Mouse (Mus musculus) kidney, embryonic 15.5 days (tissue): Measurements from ENCODE around the gene Ube4a. TPM values are rescaled to one million over a fixed set of nuclear protein-coding genes. Genes with fewer than 3 reads are reported as not detected.
A peak's percentile ranks its signal among the peaks of the same experiment; 100 is the strongest.

Source experiments
- ATAC-seq: fragments of 200-750 bp; cut with Nextera tagmentation; replicated peaks from 2 replicates; pipeline ENCODE4 v1.8.0; 2017; ENCODE audit warnings: moderate TSS enrichment; ENCODE audit not compliant: low FRiP score
- H3K27ac ChIP-seq: fragments of 300-500 bp; sonication (generic); 2 replicates; pipeline ENCODE4 v1.5.1; 2015; ENCODE audit warnings: mild to moderate bottlenecking, inconsistent platforms
- H3K27me3 ChIP-seq: fragments of 300-500 bp; sonication (generic); 2 replicates; pipeline ENCODE4 v1.6.1; 2015; ENCODE audit warnings: inconsistent platforms
- H3K36me3 ChIP-seq: fragments of 300-500 bp; sonication (generic); 2 replicates; pipeline ENCODE4 v1.6.1; 2015; ENCODE audit warnings: inconsistent platforms
- H3K4me1 ChIP-seq: fragments of 300-500 bp; sonication (generic); 2 replicates; pipeline ENCODE4 v1.6.1; 2015; ENCODE audit warnings: inconsistent platforms
- H3K4me2 ChIP-seq: fragments of 300-500 bp; sonication (generic); 2 replicates; pipeline ENCODE4 v1.6.1; 2015; ENCODE audit warnings: moderate library complexity, mild to moderate bottlenecking, inconsistent platforms
- H3K4me3 ChIP-seq: fragments of 300-500 bp; sonication (generic); replicated peaks from 2 replicates; pipeline ENCODE4 v1.5.1; 2015; ENCODE audit warnings: mild to moderate bottlenecking, inconsistent platforms
- H3K9ac ChIP-seq: fragments of 300-500 bp; sonication (generic); 2 replicates; pipeline ENCODE4 v1.6.1; 2015; ENCODE audit warnings: mild to moderate bottlenecking, inconsistent platforms
- H3K9me3 ChIP-seq: fragments of 300-500 bp; sonication (generic); replicated peaks from 2 replicates; pipeline ENCODE4 v1.6.1; 2016; ENCODE audit warnings: inconsistent platforms
- WGBS: fragments of 180-500 bp; shearing (Covaris S2); methylation state at CpG from one replicate; pipeline ENCODE4 v1.1.7; 2015; ENCODE audit warnings: mixed read lengths; 5-methylcytosine and 5-hydroxymethylcytosine counted together
- polyA plus RNA-seq: library from polyadenylated mRNA; unstranded; fragments of >200 nt; fragmentation: Nextera tagmentation; extraction: Ambion mirVana; gene quantifications from 2 replicates; pipeline ENCODE4 v1.2.1, GENCODE M21; 2015

The Ube4a gene
- 23.7 and 25.5 TPM in 2 replicates for polyA plus RNA-seq

DNA sequence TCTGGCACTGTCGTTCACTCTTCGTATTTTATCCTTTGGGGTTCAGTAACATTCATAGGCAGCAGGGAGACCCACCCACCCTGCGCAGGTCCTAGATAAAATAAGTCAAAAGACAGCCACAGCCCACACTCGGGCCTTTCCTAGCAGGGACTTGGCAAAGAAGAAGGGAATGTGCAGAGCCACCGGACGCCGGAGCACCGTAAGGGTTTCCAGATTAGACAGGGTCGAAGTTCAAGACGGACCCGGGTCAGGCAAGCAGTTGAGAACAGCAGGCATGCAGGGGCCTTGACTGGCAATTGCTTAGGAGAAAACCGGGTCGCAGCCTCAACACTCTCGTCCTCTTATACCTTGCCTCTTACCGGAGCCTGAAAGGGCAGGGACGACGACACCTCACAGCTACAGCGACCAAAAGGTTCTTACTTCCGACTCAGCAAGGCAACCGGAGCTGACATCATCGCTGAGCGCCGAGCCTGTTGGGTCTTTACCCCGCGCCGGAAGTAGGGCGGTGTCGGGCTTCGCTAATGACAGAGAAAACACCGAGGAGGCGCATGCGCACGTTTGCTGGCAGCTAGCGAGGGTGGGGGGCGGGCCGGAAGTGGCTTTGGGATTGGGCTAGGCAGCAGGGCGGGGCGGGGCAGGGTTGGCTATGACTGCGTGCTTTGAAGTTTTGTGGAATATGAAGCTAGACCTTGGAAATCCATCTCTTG, at the start of gene Ube4a:
Ube4a (minus strand) TSS at position 475 of the 707 bp plus-strand sequence.
- no peaks in the 10 kb centered on the region for H3K9me3 ChIP-seq
- peak within 1 kb of the TSS; percentile 63; the same call in 1 of the 2 replicates for H3K27ac ChIP-seq

DNA sequence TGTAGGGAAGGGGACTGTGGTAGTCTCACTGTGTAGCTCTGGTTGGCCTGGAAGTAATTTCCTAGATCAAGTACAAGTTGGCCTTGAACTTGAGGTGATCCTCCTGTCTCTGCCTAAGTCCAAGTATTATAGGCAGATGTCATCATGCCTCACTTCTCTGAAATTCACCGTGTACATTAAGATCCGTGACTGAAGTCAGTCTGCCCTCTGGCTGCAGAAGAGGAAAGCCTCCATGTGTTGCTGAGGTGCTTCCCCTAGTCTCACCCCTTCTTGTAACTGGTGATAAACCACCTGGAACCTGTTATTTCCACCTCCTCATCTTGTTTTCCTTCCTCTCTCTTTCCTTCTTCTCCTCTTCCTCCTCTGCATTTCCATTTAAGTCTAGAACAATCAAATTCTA, 49.5 kb upstream of the Ube4a start:
- no peak overlapping the region for H3K4me3 ChIP-seq
- no peaks in the 10 kb centered on the region for H3K4me1 ChIP-seq
- no peaks in the 10 kb centered on the region for H3K9me3 ChIP-seq
- no peak overlapping the region for H3K4me2 ChIP-seq
- no peaks in the 10 kb centered on the region for H3K27me3 ChIP-seq
- 43% methylated on average over 2 of the region's 2 CpGs for WGBS
- H3K27ac ChIP-seq, result no peak overlapping the region
- no peak for ATAC-seq
- H3K9ac ChIP-seq, result no peak overlapping the region
- H3K36me3 ChIP-seq, result no peaks in the 10 kb centered on the region

More for the DNA sequence above, at the start of gene Ube4a:
- Histone ChIP-seq H3K4me3 (peak within 1 kb of the TSS; percentile 80), H3K36me3 (peaks cover 27% of the 10 kb centered on the region), H3K4me1 (peaks cover 16% of the 10 kb centered on the region), H3K9ac (peak within 1 kb of the TSS; percentile 75), H3K27me3 (peaks cover 7% of the 10 kb centered on the region), H3K4me2 (peak within 1 kb of the TSS; percentile 93)
- ATAC-seq, result peak; percentile 94
- WGBS, result under 1% methylated on average over 39 of the region's 39 CpGs

DNA sequence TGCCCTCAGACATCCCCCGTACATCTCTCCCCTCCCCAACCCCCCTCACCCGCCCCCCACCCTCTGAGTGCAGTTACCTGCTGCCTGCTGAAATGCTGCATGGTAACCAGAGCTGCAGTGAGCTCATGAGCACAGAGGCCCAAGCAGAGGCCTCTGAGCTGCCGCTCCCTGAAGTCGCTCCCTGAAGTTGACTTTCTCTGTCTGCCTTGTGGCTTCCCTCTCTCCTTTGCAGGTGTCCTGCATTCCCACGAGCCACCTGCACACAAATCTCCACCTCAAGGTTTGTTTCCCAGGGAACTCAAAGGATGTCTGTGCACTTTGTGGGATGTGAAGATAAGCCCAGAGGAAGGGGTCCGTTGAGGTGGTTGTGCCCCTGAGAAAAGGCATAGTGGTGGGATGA, 45.9 kb upstream of the Ube4a start:
- 32% methylated on average over 6 of the region's 6 CpGs for WGBS
- Histone ChIP-seq H3K36me3 (no peaks in the 10 kb centered on the region), H3K9me3 (no peaks in the 10 kb centered on the region), H3K27ac (no peak overlapping the region), H3K4me2 (no peak overlapping the region), H3K4me1 (no peaks in the 10 kb centered on the region), H3K4me3 (no peak overlapping the region), H3K9ac (no peak overlapping the region), H3K27me3 (no peaks in the 10 kb centered on the region; the same call in 1 of the 2 replicates)
- ATAC-seq, result no peak

DNA sequence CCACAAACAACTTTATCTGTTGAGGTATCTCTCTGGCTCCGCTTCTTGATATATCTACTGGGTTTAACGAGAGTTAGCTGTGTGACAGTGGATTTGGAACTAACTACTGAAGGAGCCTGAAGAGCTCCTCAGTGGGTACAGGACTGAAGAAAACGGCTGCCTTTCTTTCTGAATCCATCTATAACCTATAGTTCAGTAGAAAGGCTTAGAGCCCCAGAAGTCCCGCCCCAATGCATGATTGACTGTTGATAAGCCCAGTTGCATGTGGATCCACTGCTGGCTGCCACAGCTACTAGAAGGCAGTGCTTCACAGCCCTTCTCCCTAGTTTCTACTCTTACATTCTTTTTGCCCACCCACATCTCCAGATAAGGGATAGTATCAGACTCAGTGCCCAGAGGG, 45.1 kb upstream of the Ube4a start:
- Histone ChIP-seq H3K9me3 (no peaks in the 10 kb centered on the region), H3K4me3 (no peak overlapping the region), H3K27ac (no peak overlapping the region), H3K4me2 (no peak overlapping the region), H3K27me3 (no peaks in the 10 kb centered on the region; the same call in 1 of the 2 replicates), H3K4me1 (no peaks in the 10 kb centered on the region), H3K9ac (no peak overlapping the region), H3K36me3 (no peaks in the 10 kb centered on the region)
- ATAC-seq, result no peak
- WGBS, result 72% methylated on average over 4 of the region's 4 CpGs

DNA sequence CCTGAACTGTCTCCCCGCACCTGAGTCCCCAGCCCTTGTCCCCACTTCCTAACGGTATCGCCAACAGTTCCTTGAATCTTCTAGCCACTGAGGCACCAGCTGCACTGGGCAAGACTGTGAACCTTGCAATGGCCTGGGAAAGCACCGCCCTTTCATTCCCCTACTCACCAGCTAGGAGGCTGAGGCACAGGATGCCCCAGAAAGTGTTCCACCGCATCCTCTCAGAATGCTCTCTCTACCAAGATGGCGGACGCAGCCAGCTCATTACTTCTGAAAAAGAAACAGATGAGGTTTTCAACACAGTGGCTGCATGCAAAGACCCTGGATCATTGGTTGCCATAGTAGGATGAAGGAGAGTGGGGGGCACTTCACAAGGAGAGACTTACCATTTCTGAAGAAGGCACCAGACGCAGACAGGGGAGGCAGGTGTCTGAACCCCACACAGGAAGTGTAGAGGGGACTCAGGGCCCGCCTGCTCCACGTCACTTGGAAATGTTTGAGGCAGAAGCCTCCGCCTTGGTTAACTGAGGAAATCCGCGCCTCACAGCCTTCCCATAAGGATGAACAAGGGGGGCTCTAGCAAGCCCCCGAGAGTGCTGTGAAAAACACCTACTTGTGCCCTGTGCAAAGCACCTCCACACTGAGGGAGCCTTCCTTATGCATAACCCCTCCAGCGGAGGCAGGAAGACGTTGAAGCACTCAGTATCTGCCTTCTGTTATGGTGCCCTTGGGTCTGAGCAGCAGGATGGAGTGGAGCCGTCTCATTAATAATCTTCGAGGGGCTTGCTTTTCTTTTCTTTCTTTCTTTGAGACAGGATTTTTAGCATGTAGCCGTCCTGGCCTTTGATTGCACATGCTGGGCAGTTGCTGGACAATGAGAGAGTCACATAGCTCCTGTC, 44.0 kb upstream of the Ube4a start, which contains the start of gene Cd3e:
Cd3e (minus strand) TSS at position 448 of the 899 bp plus-strand sequence.
- no peak for ATAC-seq
- no peak within 1 kb of the TSS for H3K4me3 ChIP-seq
- H3K36me3 ChIP-seq, result no peaks in the 10 kb centered on the region
- no peak within 1 kb of the TSS for H3K27ac ChIP-seq
- no peaks in the 10 kb centered on the region for H3K4me1 ChIP-seq
- 86% methylated on average over 19 of the region's 19 CpGs for WGBS
- no peak within 1 kb of the TSS for H3K4me2 ChIP-seq
- H3K27me3 ChIP-seq, result no peaks in the 10 kb centered on the region; the same call in 1 of the 2 replicates
- no peaks in the 10 kb centered on the region for H3K9me3 ChIP-seq
- no peak within 1 kb of the TSS for H3K9ac ChIP-seq

- H3K4me1 ChIP-seq, result no peaks in the 10 kb centered on the region
- no peaks in the 10 kb centered on the region for H3K36me3 ChIP-seq
- ATAC-seq, result no peak
- no peak overlapping the region for H3K27ac ChIP-seq
- no peak overlapping the region for H3K9ac ChIP-seq
- H3K4me2 ChIP-seq, result no peak overlapping the region
- H3K9me3 ChIP-seq, result no peaks in the 10 kb centered on the region
- H3K27me3 ChIP-seq, result no peaks in the 10 kb centered on the region; the same call in 1 of the 2 replicates
- WGBS, result 89% methylated on average over 4 of the region's 4 CpGs
- no peak overlapping the region for H3K4me3 ChIP-seq
Measured at GRCm38 (mm10) chr9:45008342-45008741, 42.9 kb upstream of the Ube4a start.

- Histone ChIP-seq H3K36me3 (no peaks in the 10 kb centered on the region), H3K27me3 (peaks cover 4% of the 10 kb centered on the region; the same call in 1 of the 2 replicates), H3K27ac (no peak overlapping the region), H3K9ac (no peak overlapping the region), H3K4me2 (no peak overlapping the region), H3K4me1 (no peaks in the 10 kb centered on the region), H3K9me3 (no peaks in the 10 kb centered on the region), H3K4me3 (no peak overlapping the region)
- WGBS, result 77% methylated on average over 12 of the region's 12 CpGs
- ATAC-seq, result no peak
Measured at GRCm38 (mm10) chr9:45007404-45007803, 42.0 kb upstream of the Ube4a start.

GRCm38 (mm10) chr9:45000249-45000648, 34.8 kb upstream of the Ube4a start:
- ATAC-seq, result no peak
- no peak overlapping the region for H3K27ac ChIP-seq
- peaks cover 11% of the 10 kb centered on the region; the same call in 1 of the 2 replicates for H3K27me3 ChIP-seq
- 40% methylated on average over 3 of the region's 3 CpGs for WGBS
- H3K4me1 ChIP-seq, result peaks cover 11% of the 10 kb centered on the region; the same call in 1 of the 2 replicates
- no peak overlapping the region for H3K4me3 ChIP-seq
- no peaks in the 10 kb centered on the region for H3K36me3 ChIP-seq
- H3K4me2 ChIP-seq, result no peak overlapping the region
- no peak overlapping the region for H3K9ac ChIP-seq
- no peaks in the 10 kb centered on the region for H3K9me3 ChIP-seq

DNA sequence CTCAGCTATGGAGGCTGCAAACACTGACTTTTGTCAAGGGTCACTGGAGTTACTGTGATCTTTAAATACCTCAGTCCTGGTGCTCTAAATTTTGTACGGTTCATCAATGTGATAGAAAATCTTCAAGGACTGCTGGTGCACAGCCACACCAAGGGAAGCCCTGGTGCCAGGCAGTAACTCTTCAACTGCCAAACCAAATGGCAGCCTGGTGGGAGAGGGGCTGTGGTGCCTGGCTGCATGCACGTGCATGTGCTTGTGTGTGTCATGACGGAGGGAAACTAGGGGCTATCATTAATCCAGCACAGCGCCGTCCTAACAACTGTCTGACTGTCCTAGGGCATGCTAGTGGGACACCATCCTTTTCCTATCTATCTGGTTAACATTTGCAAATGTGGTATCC, 34.4 kb upstream of the Ube4a start:
- peaks cover 11% of the 10 kb centered on the region; the same call in 1 of the 2 replicates for H3K4me1 ChIP-seq

GRCm38 (mm10) chr9:44999171-44999570, 33.8 kb upstream of the Ube4a start:
- Histone ChIP-seq H3K9ac (no peak overlapping the region), H3K9me3 (no peaks in the 10 kb centered on the region), H3K36me3 (no peaks in the 10 kb centered on the region), H3K27ac (no peak overlapping the region), H3K27me3 (peaks cover 11% of the 10 kb centered on the region; the same call in 1 of the 2 replicates), H3K4me3 (no peak overlapping the region), H3K4me2 (no peak overlapping the region), H3K4me1 (peaks cover 11% of the 10 kb centered on the region; the same call in 1 of the 2 replicates)
- ATAC-seq, result no peak; the same call in 1 of the 2 replicates
- 67% methylated on average over 6 of the region's 6 CpGs for WGBS

More for the DNA sequence above, 34.4 kb upstream of the Ube4a start:
- H3K4me3 ChIP-seq, result no peak overlapping the region
- 57% methylated on average over 5 of the region's 5 CpGs for WGBS
- peaks cover 11% of the 10 kb centered on the region; the same call in 1 of the 2 replicates for H3K27me3 ChIP-seq
- ATAC-seq, result no peak
- H3K27ac ChIP-seq, result no peak overlapping the region
- no peak overlapping the region for H3K4me2 ChIP-seq
- H3K9me3 ChIP-seq, result no peaks in the 10 kb centered on the region
- no peaks in the 10 kb centered on the region for H3K36me3 ChIP-seq
- H3K9ac ChIP-seq, result no peak overlapping the region

GRCm38 (mm10) chr9:44998138-44998537, 32.7 kb upstream of the Ube4a start:
- 56% methylated on average over 11 of the region's 11 CpGs for WGBS
- no peak overlapping the region for H3K9ac ChIP-seq
- H3K4me3 ChIP-seq, result no peak overlapping the region
- ATAC-seq, result no peak
- no peaks in the 10 kb centered on the region for H3K9me3 ChIP-seq
- no peak overlapping the region for H3K27ac ChIP-seq
- no peak overlapping the region for H3K4me2 ChIP-seq
- H3K36me3 ChIP-seq, result no peaks in the 10 kb centered on the region
- H3K27me3 ChIP-seq, result peaks cover 10% of the 10 kb centered on the region; the same call in 1 of the 2 replicates
- H3K4me1 ChIP-seq, result peaks cover 11% of the 10 kb centered on the region; the same call in 1 of the 2 replicates

GRCm38 (mm10) chr9:44996590-44996989, 31.2 kb upstream of the Ube4a start:
- ATAC-seq, result no peak
- 93% methylated on average over 7 of the region's 7 CpGs for WGBS
- Histone ChIP-seq H3K9ac (no peak overlapping the region), H3K9me3 (no peaks in the 10 kb centered on the region), H3K36me3 (no peaks in the 10 kb centered on the region), H3K27me3 (peaks cover 4% of the 10 kb centered on the region; the same call in 1 of the 2 replicates), H3K4me2 (no peak overlapping the region), H3K4me1 (peaks cover 11% of the 10 kb centered on the region; the same call in 1 of the 2 replicates), H3K27ac (no peak overlapping the region), H3K4me3 (no peak overlapping the region)
